Mouse (Mus musculus) kidney, adult 9 months (tissue): ENCODE results near the gene Zbtb20.

Source experiments
- DNase-seq: peaks from one replicate; pipeline ENCODE4 v3.0.0; 2022

Zbtb20 gene

GRCm38 (mm10) chr16:43400949-43401348, 525.3 kb downstream of the Zbtb20 start:
- no peak for DNase-seq

GRCm38 (mm10) chr16:43402888-43403287, 527.2 kb downstream of the Zbtb20 start:
- DNase-seq, result no peak

GRCm38 (mm10) chr16:43405089-43405488, 529.4 kb downstream of the Zbtb20 start:
- no peak for DNase-seq

GRCm38 (mm10) chr16:43407594-43408142, 532.0 kb downstream of the Zbtb20 start:
- peak; percentile 82 for DNase-seq

GRCm38 (mm10) chr16:43408622-43409021, 532.9 kb downstream of the Zbtb20 start:
- DNase-seq, result no peak

GRCm38 (mm10) chr16:43409108-43409909, 533.6 kb downstream of the Zbtb20 start:
- DNase-seq, result peak; percentile 53

GRCm38 (mm10) chr16:43409910-43410612, 534.4 kb downstream of the Zbtb20 start:
- DNase-seq, result no peak

- DNase-seq, result no peak
Measured at GRCm38 (mm10) chr16:43410613-43410974, 534.9 kb downstream of the Zbtb20 start.

- DNase-seq, result no peak
Measured at GRCm38 (mm10) chr16:43415864-43416263, 540.2 kb downstream of the Zbtb20 start.

- no peak for DNase-seq
Measured at GRCm38 (mm10) chr16:43419923-43420322, 544.2 kb downstream of the Zbtb20 start.

- no peak for DNase-seq
Measured at GRCm38 (mm10) chr16:43428955-43429354, 553.3 kb downstream of the Zbtb20 start.

GRCm38 (mm10) chr16:43430030-43430429, 554.3 kb downstream of the Zbtb20 start:
- no peak for DNase-seq

GRCm38 (mm10) chr16:43431514-43432371, 556.1 kb downstream of the Zbtb20 start:
- DNase-seq, result peak; percentile 58

- DNase-seq, result peak; percentile 46
Measured at GRCm38 (mm10) chr16:43434941-43435340, 559.3 kb downstream of the Zbtb20 start.

GRCm38 (mm10) chr16:43438878-43439371, 563.2 kb downstream of the Zbtb20 start:
- DNase-seq, result no peak

- DNase-seq, result no peak
Measured at GRCm38 (mm10) chr16:43441392-43441791, 565.7 kb downstream of the Zbtb20 start.

- DNase-seq, result no peak
Measured at GRCm38 (mm10) chr16:43443034-43443433, 567.4 kb downstream of the Zbtb20 start.

- DNase-seq, result no peak
Measured at GRCm38 (mm10) chr16:43448141-43448981, 572.7 kb downstream of the Zbtb20 start.

GRCm38 (mm10) chr16:43454370-43454934, 578.8 kb downstream of the Zbtb20 start:
- no peak for DNase-seq

- no peak for DNase-seq
Measured at GRCm38 (mm10) chr16:43456446-43457172, 580.9 kb downstream of the Zbtb20 start.

- no peak for DNase-seq
Measured at GRCm38 (mm10) chr16:43457814-43458213, 582.1 kb downstream of the Zbtb20 start.
